Mouse (Mus musculus) heart, embryonic 14.5 days (tissue): ENCODE results near the gene Smap1. TPM values are rescaled to one million over a fixed set of nuclear protein-coding genes. Genes with fewer than 3 reads are reported as not detected.

Experiments used
- ATAC-seq: fragments of 200-750 bp; cut with Nextera tagmentation; 2 replicates; pipeline ENCODE4 v1.8.0; 2017; ENCODE audit warnings: low read depth, moderate TSS enrichment; ENCODE audit not compliant: insufficient number of reproducible peaks, insufficient read depth, low FRiP score
- H3K27ac ChIP-seq, 2 experiments: fragments of 200-500 bp in 1 of 2; fragments of 300-500 bp in 1 of 2; sonication (generic) in 1 of 2; replicated peaks in 1 of 2; 2 replicates each; pipeline ENCODE4 v1.5.1; 2012 to 2014; ENCODE audit warnings: low read depth in 2 of 2, low read length in 2 of 2, control low read depth in 1 of 2, mild to moderate bottlenecking in 1 of 2, mixed read lengths in 1 of 2; ENCODE audit not compliant: control insufficient read depth in 1 of 2, insufficient read depth in 1 of 2
- H3K27me3 ChIP-seq: fragments of 300-500 bp; sonication (generic); 2 replicates; pipeline ENCODE4 v1.6.1; 2014; ENCODE audit warnings: mild to moderate bottlenecking, low read length, control low read depth; ENCODE audit not compliant: control insufficient read depth, insufficient read depth
- H3K36me3 ChIP-seq: fragments of 300-500 bp; sonication (generic); 2 replicates; pipeline ENCODE4 v1.6.1; 2014; ENCODE audit warnings: mild to moderate bottlenecking, control low read depth, low read length, mixed read lengths; ENCODE audit not compliant: control insufficient read depth, insufficient read depth
- H3K4me1 ChIP-seq, 2 experiments: fragments of 200-500 bp in 1 of 2; fragments of 300-500 bp in 1 of 2; sonication (generic) in 1 of 2; 2 replicates each; pipeline ENCODE4 v1.6.1; 2012 to 2014; ENCODE audit warnings: low read length in 2 of 2, control low read depth in 1 of 2, mixed read lengths in 1 of 2; ENCODE audit not compliant: control insufficient read depth in 2 of 2, insufficient read depth in 2 of 2
- H3K4me2 ChIP-seq: fragments of 300-500 bp; sonication (generic); 2 replicates; pipeline ENCODE4 v1.6.1; 2014; ENCODE audit warnings: mild to moderate bottlenecking, low read length
- H3K4me3 ChIP-seq, 2 experiments: fragments of 200-500 bp in 1 of 2; fragments of 300-500 bp in 1 of 2; sonication (generic) in 1 of 2; 2 replicates each; pipeline ENCODE4 v1.5.1; 2012 to 2014; ENCODE audit warnings: low read length in 2 of 2, mild to moderate bottlenecking in 2 of 2, control low read depth in 1 of 2, low read depth in 1 of 2, moderate library complexity in 1 of 2; ENCODE audit not compliant: control insufficient read depth in 1 of 2, insufficient read depth in 1 of 2
- H3K9ac ChIP-seq: fragments of 300-500 bp; sonication (generic); 2 replicates; pipeline ENCODE4 v1.6.1; 2014; ENCODE audit warnings: mild to moderate bottlenecking, low read length
- H3K9me3 ChIP-seq: fragments of 300-500 bp; sonication (generic); 2 replicates; pipeline ENCODE4 v1.6.1; 2016; ENCODE audit warnings: low read length, control low read depth; ENCODE audit not compliant: control insufficient read depth
- WGBS: fragments of 180-500 bp; shearing (Covaris S2); extraction: QIAGEN DNeasy Blood & Tissue Kit; methylation state at CpG from one replicate; pipeline ENCODE4 v1.1.7; 2014; 5-methylcytosine and 5-hydroxymethylcytosine counted together
- polyA plus RNA-seq: library from polyadenylated mRNA; unstranded; fragments of >200 nt; fragmentation: Nextera tagmentation; extraction: Ambion mirVana; gene quantifications from 2 replicates; pipeline ENCODE4 v1.2.1, GENCODE M21; 2014

Smap1 gene
- polyA plus RNA-seq, 1 experiment from 2014 or later, result 44.1 TPM

DNA sequence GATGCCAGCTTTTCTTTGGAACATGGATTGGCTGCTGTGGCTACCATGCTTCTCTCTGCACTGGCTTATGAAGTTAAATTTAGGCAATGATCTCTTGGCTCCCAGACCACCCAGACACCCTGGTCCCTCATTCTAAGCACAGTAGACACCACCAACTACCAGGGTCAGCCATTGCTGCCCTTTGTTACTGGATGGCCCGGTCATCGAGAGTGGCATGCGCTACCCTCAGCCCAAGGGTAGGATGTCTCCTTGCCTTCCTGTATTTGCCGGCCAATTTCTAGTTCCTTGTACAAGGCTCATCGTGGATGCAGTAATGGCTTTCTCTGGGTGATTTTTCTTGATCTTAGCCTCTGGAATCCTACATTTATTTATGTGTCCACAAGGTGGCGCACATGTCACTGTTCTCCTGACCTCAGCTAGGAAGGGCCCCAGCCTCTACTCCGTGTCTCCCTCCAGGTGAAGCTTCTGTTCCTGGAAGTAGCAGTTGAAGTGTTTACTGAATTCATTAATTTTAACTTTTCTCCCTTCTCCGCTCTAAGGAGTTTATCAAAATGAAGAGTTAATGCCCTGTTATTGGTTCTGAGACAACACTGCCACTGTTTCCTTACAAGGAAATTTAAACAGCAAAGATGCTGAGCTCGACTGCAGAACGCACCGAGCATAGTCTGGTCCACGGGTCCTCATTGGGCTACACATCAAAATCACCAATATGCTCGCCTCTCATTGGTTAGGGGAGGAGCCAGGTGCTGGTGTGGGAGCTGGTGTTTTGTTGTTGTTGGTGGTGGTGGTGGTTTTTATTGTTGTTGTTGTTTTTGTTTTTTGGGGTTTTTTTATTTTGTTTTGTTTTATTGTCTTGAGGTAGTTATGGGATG, 95.0 kb downstream of the Smap1 start:
- Histone ChIP-seq H3K27ac (no peak overlapping the region), H3K4me3 (no peak overlapping the region), H3K36me3 (no peaks in the 10 kb centered on the region), H3K9ac (no peak overlapping the region), H3K9me3 (no peaks in the 10 kb centered on the region), H3K27me3 (no peaks in the 10 kb centered on the region), H3K4me2 (no peak overlapping the region), H3K4me1 (no peaks in the 10 kb centered on the region)
- 36% methylated on average over 13 of the region's 13 CpGs for WGBS
- ATAC-seq, result no peak

DNA sequence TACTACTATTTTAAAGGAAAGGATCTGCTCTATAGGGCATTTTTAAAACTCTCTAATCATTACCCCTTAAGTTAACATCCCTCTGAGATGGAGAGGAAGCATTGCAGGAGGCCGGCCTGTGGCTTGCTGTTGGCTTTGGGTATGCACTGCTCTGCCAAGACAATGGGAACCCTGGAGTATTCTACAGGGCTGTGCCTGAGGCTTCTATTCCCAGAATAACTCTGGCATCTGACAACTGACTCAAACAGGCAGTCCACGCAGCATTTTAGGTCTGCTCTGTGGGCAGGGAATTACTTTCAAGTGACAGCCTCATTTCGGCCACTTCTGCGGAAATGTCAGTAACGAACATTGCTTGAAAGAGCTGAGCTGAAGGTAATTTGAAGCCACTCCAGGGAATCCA, 100.5 kb downstream of the Smap1 start:
- H3K36me3 ChIP-seq, result no peaks in the 10 kb centered on the region
- 67% methylated on average over 5 of the region's 5 CpGs for WGBS
- H3K4me3 ChIP-seq, result no peak overlapping the region
- no peaks in the 10 kb centered on the region for H3K9me3 ChIP-seq
- no peaks in the 10 kb centered on the region for H3K27me3 ChIP-seq
- no peak overlapping the region for H3K27ac ChIP-seq
- H3K9ac ChIP-seq, result no peak overlapping the region
- no peaks in the 10 kb centered on the region for H3K4me1 ChIP-seq
- no peak for ATAC-seq
- H3K4me2 ChIP-seq, result no peak overlapping the region

DNA sequence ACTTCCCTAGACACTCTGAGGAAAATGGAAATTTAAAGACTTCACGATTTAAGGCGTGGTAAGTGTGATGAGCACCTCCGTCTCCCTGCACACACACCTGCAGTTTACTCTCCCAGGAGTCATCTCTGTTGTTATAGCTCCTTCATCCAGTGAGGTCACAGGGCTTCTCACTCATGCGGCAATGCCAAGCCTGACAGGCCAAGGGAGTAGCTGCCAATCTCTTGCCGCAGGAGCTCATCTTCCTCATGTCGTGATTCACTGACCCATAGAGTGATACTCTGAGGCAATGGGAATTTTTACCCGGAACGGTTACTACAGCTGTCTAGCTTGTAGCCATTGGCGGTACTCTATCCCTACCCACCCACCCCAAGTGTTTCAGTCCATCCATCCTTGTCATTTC, 123.8 kb downstream of the Smap1 start:
- no peak overlapping the region for H3K9ac ChIP-seq
- H3K9me3 ChIP-seq, result no peaks in the 10 kb centered on the region
- H3K4me2 ChIP-seq, result no peak overlapping the region
- H3K27ac ChIP-seq, result no peak overlapping the region
- no peaks in the 10 kb centered on the region for H3K36me3 ChIP-seq
- no peak overlapping the region for H3K4me3 ChIP-seq
- 80% methylated on average over 9 of the region's 9 CpGs for WGBS
- H3K4me1 ChIP-seq, result no peaks in the 10 kb centered on the region
- H3K27me3 ChIP-seq, result no peaks in the 10 kb centered on the region
- ATAC-seq, result no peak

Other genes with a start within 250 kb of the Smap1 start
- 0.43 and 0.51 TPM in 2 replicates for gene B3gat2, start 160.6 kb downstream of the Smap1 start, polyA plus RNA-seq
- 83.7 and 99.1 TPM in 2 replicates for gene Sdhaf4, start 83.3 kb upstream of the Smap1 start, polyA plus RNA-seq
- gene Fam135a, start 178.0 kb upstream of the Smap1 start, polyA plus RNA-seq, result 25.6 and 28.9 TPM in 2 replicates